12 mouse cellular contexts compared by ENCODE assay signal in genomic region chr14:56366712-56367111, GRCm38 (mm10). TPM values are rescaled to one million over a fixed set of nuclear protein-coding genes. Genes with fewer than 3 reads are reported as not detected.
A peak's percentile ranks its signal among the peaks of the same experiment; 100 is the strongest.
DNase-seq lines count a peak whose midpoint lies in the region; ATAC-seq lines count a peak whose summit lies in the region.
"Had no signal": no experiment of that assay in that cellular context is flagged by ENCODE, and none has a peak within 500 bp of the region (broad histone marks: within the 10 kb centered on the region; RNA-seq: fewer than 3 reads in every experiment).

No protein-coding gene starts in this region.

- peaks cover 80% of the 10 kb centered on the region for H3K27me3 ChIP-seq in heart, embryonic 13.5 days (replicated peaks)
- H3K27me3 ChIP-seq in midbrain, embryonic 14.5 days (ENCODE audit: control insufficient read depth, insufficient read depth, low read length) = peaks cover 41% of the 10 kb centered on the region
- H3K27me3 ChIP-seq in midbrain, embryonic 13.5 days = peaks cover 57% of the 10 kb centered on the region
- H3K27me3 ChIP-seq in hindbrain, embryonic 10.5 days (ENCODE audit: insufficient read depth, poor library complexity, severe bottlenecking) = peaks cover 65% of the 10 kb centered on the region

- H3K4me2 ChIP-seq in heart, embryonic 13.5 days = peak overlapping the region; percentile 24
- H3K4me2 ChIP-seq in midbrain, embryonic 14.5 days (ENCODE audit: low read length) = no peak overlapping the region
- H3K4me2 ChIP-seq in midbrain, embryonic 13.5 days (replicated peaks) = no peak overlapping the region

- no peak overlapping the region for H3K9ac ChIP-seq in heart, embryonic 13.5 days
- no peak overlapping the region for H3K9ac ChIP-seq in midbrain, embryonic 14.5 days (replicated peaks; ENCODE audit: low read length)
- H3K9ac ChIP-seq in midbrain, embryonic 13.5 days (replicated peaks) = no peak overlapping the region

- 22% methylated on average over 15 of the region's 15 CpGs for WGBS in heart, embryonic 13.5 days
- WGBS in midbrain, embryonic 14.5 days = 38% methylated on average over 15 of the region's 15 CpGs
- WGBS in midbrain, embryonic 13.5 days = 48% methylated on average over 15 of the region's 15 CpGs
- 36% methylated on average over 15 of the region's 15 CpGs for WGBS in hindbrain, embryonic 10.5 days

- peaks cover 18% of the 10 kb centered on the region for H3K4me1 ChIP-seq in heart, embryonic 13.5 days
- H3K4me1 ChIP-seq in midbrain, embryonic 14.5 days (ENCODE audit: control insufficient read depth, insufficient read depth, low read length) = no peaks in the 10 kb centered on the region
- H3K4me1 ChIP-seq in midbrain, embryonic 13.5 days (replicated peaks) = peaks cover 6% of the 10 kb centered on the region
- H3K4me1 ChIP-seq in hindbrain, embryonic 10.5 days (replicated peaks) = peaks cover 8% of the 10 kb centered on the region

- H3K36me3 ChIP-seq in heart, embryonic 13.5 days = no peaks in the 10 kb centered on the region
- H3K36me3 ChIP-seq in midbrain, embryonic 14.5 days (ENCODE audit: control insufficient read depth, insufficient read depth, low read length) = no peaks in the 10 kb centered on the region
- H3K36me3 ChIP-seq in midbrain, embryonic 13.5 days = no peaks in the 10 kb centered on the region
- H3K36me3 ChIP-seq in hindbrain, embryonic 10.5 days = no peaks in the 10 kb centered on the region

- DNase-seq in heart, postnatal 10 days = no peak
- DNase-seq in midbrain, embryonic 14.5 days = peak; percentile 8
- peak; percentile 54 to 62 for DNase-seq in kidney, adult 8-10 months
- peak; percentile 58 for DNase-seq in lung, postnatal 10 days
- DNase-seq in hindbrain, embryonic 10.5 days (ENCODE audit: low spot score) = no peak
- no peak for DNase-seq in thymus, postnatal 4 days
- DNase-seq: heart, postnatal 36 days; thymus, postnatal 14 days had no signal

- intact Hi-C loops in heart, postnatal 10 days (cut with DNase I) = no loop called here

- no peak overlapping the region for H3K27ac ChIP-seq in heart, embryonic 13.5 days (replicated peaks)
- H3K27ac ChIP-seq in midbrain, embryonic 14.5 days (replicated peaks; ENCODE audit: low read depth, low read length) = no peak overlapping the region
- no peak overlapping the region for H3K27ac ChIP-seq in midbrain, embryonic 13.5 days
- no peak overlapping the region for H3K27ac ChIP-seq in hindbrain, embryonic 10.5 days

- H3K9me3 ChIP-seq in heart, embryonic 13.5 days = no peaks in the 10 kb centered on the region
- no peaks in the 10 kb centered on the region for H3K9me3 ChIP-seq in midbrain, embryonic 14.5 days (ENCODE audit: control insufficient read depth, low read length)
- no peaks in the 10 kb centered on the region for H3K9me3 ChIP-seq in midbrain, embryonic 13.5 days
- no peaks in the 10 kb centered on the region for H3K9me3 ChIP-seq in hindbrain, embryonic 10.5 days

- H3K4me3 ChIP-seq in heart, embryonic 13.5 days = no peak overlapping the region
- H3K4me3 ChIP-seq in midbrain, embryonic 14.5 days (replicated peaks; ENCODE audit: low read depth, low read length) = no peak overlapping the region
- no peak overlapping the region for H3K4me3 ChIP-seq in midbrain, embryonic 13.5 days (replicated peaks)
- no peak overlapping the region for H3K4me3 ChIP-seq in hindbrain, embryonic 10.5 days

- no peak for ATAC-seq in heart, embryonic 13.5 days (ENCODE audit: extremely low read depth, insufficient number of reproducible peaks, low FRiP score, low TSS enrichment)
- no peak for ATAC-seq in midbrain, embryonic 14.5 days (ENCODE audit: low FRiP score, low TSS enrichment)
- ATAC-seq in midbrain, embryonic 13.5 days = no peak
- ATAC-seq: CD4-positive, CD25-positive, alpha-beta regulatory T cell, adult 4 months had no signal

RNA-seq across cellular contexts. Expression of gene Atp12a, which starts 1.8 kb away (rescaled TPM):
- 0.04 TPM in 1 of 2 replicates, not detected in the other for polyA plus RNA-seq in heart, embryonic 13.5 days (2015; fragmentation: Nextera tagmentation; extraction: Ambion mirVana)
- not detected for total RNA-seq in heart, postnatal 10 days (2021)
- 0.37 TPM in 1 of 2 replicates, not detected in the other for polyA plus RNA-seq in midbrain, embryonic 14.5 days (2014; fragmentation: Nextera tagmentation; extraction: Ambion mirVana)
- polyA plus RNA-seq in midbrain, embryonic 13.5 days (2015; fragmentation: Nextera tagmentation; extraction: Ambion mirVana) = 0.05 TPM in 1 of 2 replicates, not detected in the other
- not detected in 2 replicates for polyA plus RNA-seq in hindbrain, embryonic 10.5 days (2016; fragmentation: Nextera tagmentation; extraction: Ambion mirVana)
- total RNA-seq: heart, postnatal 36 days had no signal
- polyA plus RNA-seq: CD4-positive, CD25-positive, alpha-beta regulatory T cell, adult 4 months had no signal

RNA-seq across cellular contexts. Expression of gene Rnf17, which starts 35.7 kb away (rescaled TPM):
- 2.4 and 3.3 TPM in 2 replicates for polyA plus RNA-seq in heart, embryonic 13.5 days (2015; fragmentation: Nextera tagmentation; extraction: Ambion mirVana)
- 1 to 10 TPM in 1 of 2 experiments, under 1 TPM in 1; 0.82 to 1.0 TPM for total RNA-seq in heart, postnatal 10 days (2021)
- 1.2 and 2.4 TPM in 2 replicates for polyA plus RNA-seq in midbrain, embryonic 14.5 days (2014; fragmentation: Nextera tagmentation; extraction: Ambion mirVana)
- 1.3 and 1.7 TPM in 2 replicates for polyA plus RNA-seq in midbrain, embryonic 13.5 days (2015; fragmentation: Nextera tagmentation; extraction: Ambion mirVana)
- 1.3 and 2.5 TPM in 2 replicates for polyA plus RNA-seq in hindbrain, embryonic 10.5 days (2016; fragmentation: Nextera tagmentation; extraction: Ambion mirVana)
- polyA plus RNA-seq: large intestine, adult 2 months had no signal

Comparison
In these comparisons a context has a peak if more than half of its experiments do, and no peak if none do; other contexts are left out.
1. DNase-seq: peak in midbrain, embryonic 14.5 days (single experiment), kidney, adult 8-10 months (2 of 2) and lung, postnatal 10 days (single experiment); none in heart, postnatal 10 days (0 of 2), hindbrain, embryonic 10.5 days (single experiment) and thymus, postnatal 4 days (single experiment).